Mouse (Mus musculus) embryonic facial prominence, embryonic 14.5 days (tissue): ENCODE data around the gene Agr3. TPM values are rescaled to one million over a fixed set of nuclear protein-coding genes. Genes with fewer than 3 reads are reported as not detected.
A peak's percentile ranks its signal among the peaks of the same experiment; 100 is the strongest.

Source experiments
- ATAC-seq: fragments of 200-750 bp; cut with Nextera tagmentation; 2 replicates; pipeline ENCODE4 v1.8.0; 2017; ENCODE audit warnings: low read depth, moderate number of reproducible peaks, moderate TSS enrichment
- DNase-seq: peaks from one replicate; pipeline ENCODE4 v3.0.0-alpha.2; 2015; ENCODE audit warnings: low spot score
- H3K27ac ChIP-seq: fragments of 300-500 bp; sonication (generic); replicated peaks from 2 replicates; pipeline ENCODE4 v1.5.1; 2014; ENCODE audit warnings: low read depth, mild to moderate bottlenecking, low read length, moderate library complexity
- H3K27me3 ChIP-seq: fragments of 300-500 bp; sonication (generic); replicated peaks from 2 replicates; pipeline ENCODE4 v1.6.1; 2014; ENCODE audit warnings: low read length; ENCODE audit not compliant: control insufficient read depth, insufficient read depth
- H3K36me3 ChIP-seq: fragments of 300-500 bp; sonication (generic); 2 replicates; pipeline ENCODE4 v1.6.1; 2014; ENCODE audit warnings: low read length, mixed read lengths; ENCODE audit not compliant: control insufficient read depth, insufficient read depth
- H3K4me1 ChIP-seq: fragments of 300-500 bp; sonication (generic); 2 replicates; pipeline ENCODE4 v1.6.1; 2014; ENCODE audit warnings: antibody characterized with exemption, low read length; ENCODE audit not compliant: control insufficient read depth, insufficient read depth
- H3K4me2 ChIP-seq: fragments of 300-500 bp; sonication (generic); 2 replicates; pipeline ENCODE4 v1.6.1; 2014; ENCODE audit warnings: low read depth, mild to moderate bottlenecking, low read length, moderate library complexity, mixed read lengths
- H3K4me3 ChIP-seq: fragments of 300-500 bp; sonication (generic); 2 replicates; pipeline ENCODE4 v1.5.1; 2014; ENCODE audit warnings: low read depth, mild to moderate bottlenecking, low read length
- H3K9ac ChIP-seq: fragments of 300-500 bp; sonication (generic); 2 replicates; pipeline ENCODE4 v1.6.1; 2014; ENCODE audit warnings: low read depth, mild to moderate bottlenecking, low read length, moderate library complexity, mixed read lengths
- H3K9me3 ChIP-seq: fragments of 300-500 bp; sonication (generic); 2 replicates; pipeline ENCODE4 v1.6.1; 2016; ENCODE audit warnings: low read length; ENCODE audit not compliant: control insufficient read depth
- WGBS: fragments of 180-500 bp; shearing (Covaris S2); extraction: QIAGEN DNeasy Blood & Tissue Kit; methylation state at CpG from one replicate; pipeline ENCODE4 v1.1.7; 2014; 5-methylcytosine and 5-hydroxymethylcytosine counted together
- polyA plus RNA-seq: library from polyadenylated mRNA; unstranded; fragments of >200 nt; fragmentation: Nextera tagmentation; extraction: Ambion mirVana; gene quantifications from 2 replicates; pipeline ENCODE4 v1.2.1, GENCODE M21; 2014

Gene Agr3
- polyA plus RNA-seq, 1 experiment from 2014 or later = 4.0 TPM

GRCm38 (mm10) chr12:35995799-35996198 lies 70.4 kb downstream of the Agr3 start:
- Histone ChIP-seq H3K4me1 (no peaks in the 10 kb centered on the region), H3K36me3 (no peaks in the 10 kb centered on the region), H3K9me3 (no peaks in the 10 kb centered on the region), H3K9ac (no peak overlapping the region), H3K27me3 (no peaks in the 10 kb centered on the region), H3K4me2 (no peak overlapping the region), H3K27ac (no peak overlapping the region), H3K4me3 (no peak overlapping the region)
- 34% methylated on average over 5 of the region's 5 CpGs for WGBS
- DNase-seq = peak; percentile 66
- no peak for ATAC-seq

Other genes starting within 250 kb of the Agr3 start
- 3.3 and 7.9 TPM in 2 replicates for gene Agr2, start 67.3 kb downstream of the Agr3 start, polyA plus RNA-seq
- 57.3 and 57.5 TPM in 2 replicates for gene Tspan13, start 116.9 kb downstream of the Agr3 start, polyA plus RNA-seq
- gene Ankmy2, start 231.5 kb downstream of the Agr3 start, polyA plus RNA-seq = 33.3 and 37.8 TPM in 2 replicates
- 172 and 198 TPM in 2 replicates for gene Bzw2, start 232.5 kb downstream of the Agr3 start, polyA plus RNA-seq